Mouse (Mus musculus): ENCODE results near the gene Mrtfb. TPM values are rescaled to one million over a fixed set of nuclear protein-coding genes. Genes with fewer than 3 reads are reported as not detected.

Gene Mrtfb
- polyA plus RNA-seq (2014; fragmentation: Illumina TruSeq; extraction: RNeasy Lipid Tissue Mini Kit (QIAGEN cat#74804); ENCODE audit: low read depth, low replicate concordance) = 11.2 TPM

GRCm38 (mm10) chr16:13255855-13256635 lies at the start of gene Mrtfb:
Mrtfb (plus strand) TSS chr16:13256481.

Other genes starting within 250 kb of the Mrtfb start
- gene Ercc4, start 146.8 kb upstream of the Mrtfb start, polyA plus RNA-seq (2014; fragmentation: Illumina TruSeq; extraction: RNeasy Lipid Tissue Mini Kit (QIAGEN cat#74804); ENCODE audit: low read depth, low replicate concordance) = 10.6 TPM

All from adipose tissue, adult 10 weeks (tissue).